Mouse (Mus musculus) frontal cortex, adult 2 months (tissue): ENCODE measurements around the gene Bbc3. TPM values are rescaled to one million over a fixed set of nuclear protein-coding genes. Genes with fewer than 3 reads are reported as not detected.
A peak's percentile ranks its signal among the peaks of the same experiment; 100 is the strongest.

ENCODE experiments used
- DNase-seq, 2 experiments: peaks; one replicate each; pipeline ENCODE4 v3.0.0; 2022; ENCODE audit warnings: low spot score in 1 of 2; ENCODE audit errors: extremely low spot score in 1 of 2
- polyA plus RNA-seq: library from polyadenylated mRNA; depleted of rRNA; stranded (reverse); fragments of >200 nt; gene quantifications from 2 replicates; pipeline ENCODE4 v1.2.3, GENCODE M21; 2012

Bbc3 gene
- polyA plus RNA-seq, 1 experiment: 17.1 TPM

DNA sequence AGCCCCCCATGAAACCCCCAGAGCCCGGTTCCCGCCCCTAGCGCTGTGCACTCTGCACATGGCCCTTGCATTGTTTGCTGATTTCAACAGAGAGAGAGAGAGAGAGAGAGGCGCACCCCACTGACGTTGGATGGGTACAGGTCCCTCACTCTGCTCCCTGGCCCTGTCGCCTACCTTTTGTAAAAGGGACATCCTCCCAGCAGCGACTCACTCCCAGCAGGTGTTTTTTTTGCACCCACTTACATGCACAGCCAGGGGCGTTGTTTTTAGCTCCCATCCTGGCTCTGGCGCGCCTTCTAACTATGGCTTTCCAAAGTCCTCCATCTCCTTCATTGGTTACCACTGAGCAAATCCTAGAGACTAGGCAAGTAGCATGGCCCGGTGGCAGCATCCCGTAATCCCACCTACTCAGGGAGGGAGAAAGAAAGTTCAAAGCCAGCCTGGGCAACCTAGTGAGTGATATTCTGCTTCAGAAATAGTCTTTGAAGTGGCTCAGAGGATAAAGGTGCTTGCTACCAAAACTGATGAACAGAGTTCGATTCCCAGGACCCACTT, 6.1 kb downstream of the Bbc3 start:
- DNase-seq: no peak

DNA sequence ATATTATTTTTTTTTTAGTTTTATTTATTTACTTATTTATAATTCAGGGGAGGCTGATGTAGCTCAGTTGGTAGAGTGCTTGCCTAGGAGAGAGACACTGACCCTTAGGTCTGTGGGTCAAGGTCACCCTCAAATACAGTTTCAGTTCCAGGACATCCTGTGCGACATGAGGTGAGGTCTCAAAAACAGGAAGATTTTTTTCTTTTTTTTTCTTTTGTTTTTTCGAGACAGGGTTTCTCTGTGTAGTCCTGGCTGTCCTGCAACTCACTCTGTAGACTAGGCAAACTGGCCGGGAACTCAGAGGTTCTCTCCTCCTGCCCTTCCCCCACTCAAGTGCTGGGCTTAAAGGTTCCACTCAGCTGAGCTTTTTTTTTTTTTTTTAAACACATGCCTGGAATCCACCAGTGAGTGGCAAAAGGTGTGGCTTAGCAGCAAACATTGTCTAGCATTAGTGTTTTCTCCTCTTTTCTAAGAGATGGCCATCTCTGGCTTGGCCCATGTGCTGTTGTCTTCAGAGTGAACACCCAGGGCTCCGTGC, 7.1 kb downstream of the Bbc3 start:
- no peak for DNase-seq

- DNase-seq: no peak
Observed at GRCm38 (mm10) chr7:16317094-16317493, 8.9 kb downstream of the Bbc3 start.

DNA sequence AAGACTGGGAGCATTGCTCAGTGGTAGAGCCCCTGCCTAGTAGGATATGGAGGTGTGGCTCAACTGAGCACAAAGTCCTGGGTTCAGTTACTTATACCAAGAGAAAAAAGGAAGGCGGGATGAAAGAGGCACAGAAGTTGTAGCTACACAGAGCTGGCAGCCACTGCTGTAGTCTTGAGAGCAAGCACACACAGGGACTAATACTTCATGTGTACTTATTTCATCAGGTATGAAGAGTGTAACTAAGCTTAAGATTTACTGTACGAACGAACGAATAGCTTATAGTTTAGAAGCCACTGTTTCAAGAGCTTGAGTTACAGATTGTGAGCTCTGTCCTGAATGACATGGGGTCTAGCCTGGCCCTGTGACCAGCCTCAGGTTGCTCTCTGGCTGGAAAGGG, 11.0 kb downstream of the Bbc3 start:
- DNase-seq: no peak

DNA sequence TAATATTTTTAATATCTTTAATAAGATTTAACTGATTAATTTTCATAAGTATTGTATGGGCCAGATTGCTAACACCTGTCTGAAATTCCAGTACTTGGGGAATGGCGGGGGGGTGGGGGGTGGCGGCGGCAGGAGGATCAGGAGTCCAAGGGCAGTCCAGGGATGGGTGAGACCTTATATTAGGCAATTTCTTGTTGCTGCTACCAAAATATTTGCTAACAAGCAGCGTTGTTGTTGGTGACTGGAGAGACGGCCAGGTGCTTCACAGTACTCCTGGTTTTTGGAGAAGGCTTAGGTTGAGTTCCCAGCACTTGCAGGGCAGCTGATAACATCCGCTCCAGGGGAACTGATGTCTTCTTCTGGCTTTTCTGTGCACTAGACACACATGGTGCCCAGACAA, 12.3 kb downstream of the Bbc3 start:
- no peak for DNase-seq

GRCm38 (mm10) chr7:16324661-16325060, 16.5 kb downstream of the Bbc3 start:
- no peak for DNase-seq

GRCm38 (mm10) chr7:16325920-16326606, 17.9 kb downstream of the Bbc3 start:
- DNase-seq: peak in 1 of 2 experiments; percentile 59

- peak in 1 of 2 experiments; percentile 11 for DNase-seq
Observed at GRCm38 (mm10) chr7:16326607-16326971, 18.4 kb downstream of the Bbc3 start.

DNA sequence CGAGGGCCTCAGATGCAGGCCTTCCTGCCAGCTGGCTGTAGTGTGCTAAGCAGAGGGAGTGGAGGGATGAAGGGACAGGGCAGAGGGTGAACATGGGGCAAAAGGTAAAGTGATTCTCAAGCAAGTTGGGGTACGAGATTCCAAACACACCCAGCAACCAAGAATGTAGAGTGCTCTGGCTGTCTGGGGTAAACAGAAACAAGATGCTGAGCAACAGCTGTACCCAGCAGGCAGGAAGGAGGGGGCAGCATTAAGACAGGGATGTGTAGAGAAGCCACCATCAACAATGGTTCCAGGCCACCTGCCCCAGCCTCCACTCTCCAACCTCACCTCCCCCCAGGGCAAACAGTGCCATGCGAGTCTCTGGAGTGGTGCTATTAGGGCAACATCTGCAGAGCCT, 21.0 kb downstream of the Bbc3 start:
- no peak for DNase-seq

GRCm38 (mm10) chr7:16337733-16338132, 29.5 kb downstream of the Bbc3 start:
- no peak for DNase-seq

- DNase-seq: no peak
Observed at GRCm38 (mm10) chr7:16344598-16344997, 36.4 kb downstream of the Bbc3 start.

- no peak for DNase-seq
Observed at GRCm38 (mm10) chr7:16345297-16345696, 37.1 kb downstream of the Bbc3 start.

GRCm38 (mm10) chr7:16349999-16350398, 41.8 kb downstream of the Bbc3 start:
- no peak for DNase-seq

GRCm38 (mm10) chr7:16355854-16356594, 47.8 kb downstream of the Bbc3 start:
- no peak for DNase-seq

DNA sequence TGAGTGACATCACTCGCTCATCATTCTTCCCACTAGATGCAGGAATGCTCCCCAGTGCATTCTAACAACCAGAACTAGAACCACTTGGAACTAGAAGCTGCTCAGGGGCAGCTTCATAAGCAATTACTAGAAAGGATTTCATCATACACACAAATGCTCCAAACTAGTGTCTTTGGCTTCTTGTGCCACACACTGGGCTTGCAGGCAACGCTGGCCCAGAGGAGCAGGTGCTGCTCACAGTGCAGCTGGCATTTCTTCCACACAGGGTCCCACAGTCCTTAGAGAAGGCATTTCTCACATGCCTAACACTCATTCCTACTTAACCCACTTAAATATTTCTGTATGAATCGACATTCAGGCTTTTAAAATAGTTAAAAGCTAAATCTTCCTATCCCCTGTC, 49.4 kb downstream of the Bbc3 start:
- no peak for DNase-seq

DNA sequence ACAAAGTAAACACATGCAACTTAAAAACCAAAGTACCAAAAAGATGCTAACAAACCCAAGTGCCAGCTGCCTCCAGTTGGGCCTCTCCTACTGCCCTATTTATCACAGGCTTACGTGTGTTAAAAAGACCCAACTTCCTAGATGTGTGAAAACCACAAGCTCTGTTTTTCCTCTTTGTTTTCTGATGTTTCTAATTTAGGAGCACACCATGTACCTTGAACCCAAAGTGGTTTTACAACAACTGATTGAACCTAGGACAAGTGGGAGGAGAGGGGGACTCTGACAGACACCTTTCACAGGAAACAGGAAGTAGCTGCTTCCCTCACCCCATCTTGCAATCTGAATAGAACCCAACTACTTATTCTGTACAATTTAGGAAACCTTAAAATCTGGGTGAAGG, 56.1 kb downstream of the Bbc3 start:
- DNase-seq: no peak

DNA sequence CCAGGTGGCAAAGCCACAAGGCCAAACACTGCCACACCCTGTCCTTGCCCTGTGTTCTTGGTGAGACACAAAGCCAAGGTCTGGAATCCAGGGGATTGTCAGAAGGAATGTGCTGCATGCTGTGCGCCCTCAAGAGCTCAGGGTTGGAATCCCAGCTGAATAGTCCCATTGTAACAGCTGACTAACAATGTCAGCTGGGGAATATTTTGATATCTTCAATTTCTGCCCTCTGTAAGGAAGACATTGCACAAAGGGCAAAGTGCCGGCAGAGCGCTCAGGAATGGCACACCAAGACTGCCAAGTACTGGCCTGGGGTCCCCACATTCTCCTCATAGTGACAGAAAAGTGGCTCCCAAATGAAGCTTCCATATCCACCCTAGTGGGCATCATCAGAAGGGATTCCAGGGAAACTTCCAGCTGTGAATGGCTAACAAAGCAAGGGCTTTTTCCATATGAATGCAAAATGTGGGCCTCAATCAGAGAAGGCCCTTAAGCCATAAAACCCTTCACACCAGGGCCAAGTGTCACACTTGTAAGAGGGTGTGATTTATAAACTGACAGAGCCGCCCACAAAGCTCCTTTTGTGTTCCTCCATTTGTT, 56.8 kb downstream of the Bbc3 start:
- DNase-seq: no peak

DNA sequence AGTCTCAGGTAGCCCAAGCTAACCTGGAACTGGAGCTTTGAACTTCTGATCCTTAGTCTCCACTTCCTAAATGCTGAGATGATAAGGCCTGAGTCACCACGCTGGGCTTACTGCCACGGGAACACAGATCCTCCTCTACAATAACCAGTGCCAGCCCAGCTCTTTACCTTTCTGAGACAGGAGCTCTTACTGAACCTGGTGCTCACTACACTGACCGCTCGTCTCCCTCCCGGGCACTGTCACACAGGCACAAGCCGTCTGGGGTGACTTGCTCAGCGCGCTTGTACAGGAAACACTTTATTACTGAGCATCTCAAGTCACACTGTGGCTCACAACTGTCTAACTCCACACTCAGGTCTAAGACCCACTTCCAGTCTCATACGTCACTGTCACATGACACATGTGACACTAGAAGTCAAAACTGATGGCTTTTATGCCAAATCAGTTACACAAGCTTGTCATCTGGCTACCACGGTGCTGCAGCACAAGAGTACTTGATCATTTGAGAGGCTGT, 58.0 kb downstream of the Bbc3 start:
- DNase-seq: no peak

DNA sequence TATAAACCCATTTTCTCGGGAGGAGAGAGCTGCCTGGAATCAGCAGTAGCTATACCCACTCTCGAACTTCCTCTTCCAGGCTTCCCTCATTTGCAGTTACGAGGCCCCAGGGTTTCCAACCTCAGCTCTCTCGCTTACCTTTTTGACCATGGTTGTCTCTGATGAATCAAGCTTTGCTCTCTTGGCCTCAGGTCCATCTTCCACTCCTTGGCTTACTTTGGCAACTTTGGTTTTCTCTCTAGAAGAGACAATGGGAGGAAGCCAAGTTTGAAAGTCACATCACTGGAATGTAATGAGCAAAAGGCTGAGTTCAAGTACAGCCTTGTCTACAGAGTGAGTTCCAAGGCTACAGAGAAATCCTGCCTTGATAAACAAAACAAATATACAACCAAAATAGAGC, 58.5 kb downstream of the Bbc3 start:
- DNase-seq: no peak
